Mouse (Mus musculus) MEL (cell line): ENCODE measurements at regions not wholly inside any gene's neighbourhood (a gene's known extent, or its start where the extent isn't known, plus 50 kb on each side); places are given as distances from the start of the nearest gene placed in this dataset.

Experiments used
- CHD1 ChIP-seq: IDR thresholded peaks from 2 replicates; pipeline ENCODE4 v1.6.1; 2012; ENCODE audit warnings: low read depth, mild to moderate bottlenecking, inconsistent platforms, low read length, improper control_type of control experiment
- CTCF ChIP-seq, 3 experiments: IDR thresholded peaks in 2 of 3; conservative IDR thresholded peaks in 1 of 3; 2 replicates each; pipeline ENCODE4 v1.5.1; 2011 to 2012; ENCODE audit warnings: low read length in 3 of 3, low read depth in 2 of 3, mild to moderate bottlenecking in 2 of 3, improper control_type of control experiment in 1 of 3, inconsistent platforms in 1 of 3, mixed read lengths in 1 of 3, moderate library complexity in 1 of 3; ENCODE audit not compliant: control insufficient read depth in 1 of 3, insufficient read depth in 1 of 3, poor library complexity in 1 of 3, severe bottlenecking in 1 of 3
- E2F4 ChIP-seq: IDR thresholded peaks from 2 replicates; pipeline ENCODE4 v1.6.1; 2011; ENCODE audit warnings: low read depth, low read length, improper control_type of control experiment, borderline replicate concordance
- ELF1 ChIP-seq: IDR thresholded peaks from 2 replicates; pipeline ENCODE4 v1.6.1; 2014; ENCODE audit warnings: low read depth, mild to moderate bottlenecking, inconsistent platforms, low read length, improper control_type of control experiment, moderate library complexity
- EP300 ChIP-seq, 2 experiments: IDR thresholded peaks; 2 replicates each; pipeline ENCODE4 v1.6.1; 2011; ENCODE audit warnings: improper control_type of control experiment in 2 of 2, low read length in 2 of 2, low read depth in 1 of 2, mild to moderate bottlenecking in 1 of 2
- GABPA ChIP-seq: IDR thresholded peaks from 2 replicates; pipeline ENCODE4 v1.6.1; 2012; ENCODE audit warnings: low read depth, mild to moderate bottlenecking, inconsistent platforms, low read length, improper control_type of control experiment, moderate library complexity
- GATA1 ChIP-seq: IDR thresholded peaks from 2 replicates; pipeline ENCODE4 v1.6.1; 2011; ENCODE audit warnings: low read depth, low read length, improper control_type of control experiment
- JUND ChIP-seq: IDR thresholded peaks from 2 replicates; pipeline ENCODE4 v1.6.1; 2011; ENCODE audit warnings: low read depth, mild to moderate bottlenecking, improper control_type of control experiment, low read length
- NELFE ChIP-seq: IDR thresholded peaks from 2 replicates; pipeline ENCODE4 v1.6.1; 2011; ENCODE audit warnings: low read depth, low read length, improper control_type of control experiment
- POLR2AphosphoS2 ChIP-seq: IDR thresholded peaks from 2 replicates; pipeline ENCODE4 v1.6.1; 2011; ENCODE audit warnings: low read length, improper control_type of control experiment
- SMC3 ChIP-seq: IDR thresholded peaks from 2 replicates; pipeline ENCODE4 v1.6.1; 2011; ENCODE audit warnings: low read depth, low read length, improper control_type of control experiment
- USF1 ChIP-seq: IDR thresholded peaks from 2 replicates; pipeline ENCODE4 v1.6.1; 2014; ENCODE audit warnings: low read depth, mild to moderate bottlenecking, inconsistent platforms, low read length, improper control_type of control experiment, moderate library complexity
- ZNF384 ChIP-seq: IDR thresholded peaks from 2 replicates; pipeline ENCODE4 v1.6.1; 2012; ENCODE audit warnings: low read depth, mild to moderate bottlenecking, inconsistent platforms, low read length, improper control_type of control experiment

- TF ChIP-seq CTCF (IDR thresholded peaks at IDR 0.05 in 2 of 3, conservative IDR thresholded peaks at IDR 0.05 in 1 of 3; ENCODE audit: control insufficient read depth in 1 of 3, insufficient read depth in 1 of 3, low read depth in 2 of 3, low read length in 3 of 3, poor library complexity in 1 of 3, severe bottlenecking in 1 of 3) (no peak), NELFE (no peak), POLR2AphosphoS2 (no peak), JUND (no peak), GABPA (no peak), ZNF384 (no peak), USF1 (no peak), GATA1 (no peak), ELF1 (no peak), SMC3 (no peak), CHD1 (no peak), EP300 (IDR thresholded peaks at IDR 0.05; ENCODE audit: low read depth in 1 of 2, low read length in 2 of 2) (no peak), E2F4 (no peak)
Measured at GRCm38 (mm10) chr11:38155706-38156105, 919.9 kb upstream of the Tenm2 start.
